Mouse (Mus musculus): ENCODE results near the gene Tspan31. TPM values are rescaled to one million over a fixed set of nuclear protein-coding genes. Genes with fewer than 3 reads are reported as not detected.

Gene Tspan31
- polyA plus RNA-seq, 1 experiment from 2014 or later, result 141 TPM

DNA sequence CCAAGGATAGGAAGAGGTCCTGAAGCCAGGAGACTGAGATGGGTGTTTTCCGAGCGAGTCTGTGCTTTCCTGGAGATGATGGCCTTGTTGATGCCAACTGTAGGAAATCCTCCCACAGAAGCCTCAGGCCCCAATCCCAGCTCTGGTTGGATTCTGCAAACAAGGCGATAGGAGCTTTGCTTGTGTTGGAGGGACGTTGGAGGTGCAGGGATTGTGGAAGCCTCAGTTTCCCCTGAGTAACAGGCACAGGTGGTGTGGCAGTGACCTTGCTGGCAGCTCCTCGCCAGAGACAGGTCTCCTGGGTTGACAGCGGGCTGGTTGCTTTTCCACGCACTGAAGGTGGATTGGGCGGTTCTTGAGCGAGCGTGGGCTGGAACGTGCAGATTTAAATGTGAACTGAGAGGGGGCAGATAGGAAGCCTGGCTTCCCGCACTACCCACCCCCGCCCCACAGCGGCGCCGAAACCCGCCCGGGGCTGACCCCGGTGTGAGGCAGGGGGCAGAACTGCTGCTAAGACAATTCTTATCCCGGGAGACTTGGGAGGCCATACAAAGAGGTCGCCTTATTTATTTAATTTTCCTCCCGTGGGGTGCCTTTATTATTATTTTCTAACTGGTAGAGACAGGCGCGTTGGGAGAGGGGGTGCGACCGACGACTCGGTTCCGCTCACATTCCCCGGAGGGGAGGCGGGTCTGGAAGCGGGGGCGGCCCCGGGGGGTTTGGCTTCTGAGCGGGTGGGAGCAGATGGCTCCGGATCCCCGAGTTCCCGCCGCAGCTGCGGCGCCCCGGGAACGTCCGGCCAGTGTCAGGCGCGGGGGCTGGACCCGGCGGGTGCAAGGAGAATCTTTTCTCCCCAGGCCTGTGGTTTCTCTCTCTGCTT lies 11.1 kb upstream of the Tspan31 start:
- peak overlapping the region; percentile 22 for H3K4me3 ChIP-seq (ENCODE audit: low read depth, low read length)
- no peak overlapping the region for H3K9ac ChIP-seq (replicated peaks; ENCODE audit: low read depth, low read length)
- no peaks in the 10 kb centered on the region for H3K36me3 ChIP-seq (ENCODE audit: control insufficient read depth, insufficient read depth, low read length)
- no peak for ATAC-seq (ENCODE audit: insufficient number of reproducible peaks, insufficient read depth, low FRiP score, low read depth)
- WGBS, result 4% methylated on average over 48 of the region's 48 CpGs
- H3K4me1 ChIP-seq (ENCODE audit: control insufficient read depth, insufficient read depth, low read length), result peaks cover 22% of the 10 kb centered on the region
- H3K9me3 ChIP-seq (ENCODE audit: control insufficient read depth, low read depth, low read length), result no peaks in the 10 kb centered on the region
- H3K27me3 ChIP-seq (ENCODE audit: control insufficient read depth, insufficient read depth, low read length), result peaks cover 40% of the 10 kb centered on the region
- no peak overlapping the region for H3K27ac ChIP-seq (ENCODE audit: low read length)
- H3K4me2 ChIP-seq (replicated peaks; ENCODE audit: low read depth, low read length), result peak overlapping the region; percentile 40

DNA sequence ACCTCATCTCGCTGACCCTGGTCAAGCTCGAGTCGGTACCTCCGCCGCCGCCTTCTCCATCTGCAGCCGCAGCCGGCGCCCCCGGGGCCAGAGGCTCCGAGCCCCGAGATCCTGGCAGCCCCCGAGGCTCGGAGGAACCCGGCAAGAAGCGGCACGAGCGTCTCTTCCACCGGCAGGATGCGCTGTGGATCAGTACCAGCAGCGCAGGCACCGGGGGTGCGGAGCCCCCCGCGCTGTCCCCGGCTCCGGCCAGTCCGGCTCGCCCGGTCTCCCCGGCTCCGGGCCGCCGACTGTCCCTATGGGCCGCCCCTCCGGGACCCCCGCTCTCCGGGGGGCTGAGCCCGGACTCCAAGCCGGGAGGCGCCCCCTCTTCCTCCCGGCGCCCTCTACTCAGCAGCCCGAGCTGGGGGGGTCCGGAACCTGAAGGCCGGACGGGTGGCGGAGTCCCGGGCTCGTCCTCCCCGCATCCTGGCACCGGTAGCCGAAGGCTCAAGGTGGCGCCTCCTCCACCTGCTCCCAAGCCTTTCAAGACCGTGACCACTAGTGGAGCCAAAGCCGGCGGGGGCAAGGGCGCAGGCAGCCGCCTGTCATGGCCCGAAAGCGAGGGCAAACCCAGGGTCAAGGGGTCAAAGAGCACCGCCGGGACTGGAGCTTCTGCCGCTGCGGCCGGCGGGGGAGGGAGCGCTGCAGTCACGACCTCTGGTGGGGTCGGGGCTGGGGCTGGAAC lies 9.8 kb upstream of the Tspan31 start:
- Histone ChIP-seq H3K27me3 (ENCODE audit: control insufficient read depth, insufficient read depth, low read length) (peaks cover 40% of the 10 kb centered on the region), H3K9me3 (ENCODE audit: control insufficient read depth, low read depth, low read length) (no peaks in the 10 kb centered on the region), H3K4me1 (ENCODE audit: control insufficient read depth, insufficient read depth, low read length) (peaks cover 22% of the 10 kb centered on the region), H3K36me3 (ENCODE audit: control insufficient read depth, insufficient read depth, low read length) (no peaks in the 10 kb centered on the region), H3K4me3 (ENCODE audit: low read depth, low read length) (peak overlapping the region; percentile 44), H3K9ac (replicated peaks; ENCODE audit: low read depth, low read length) (peak overlapping the region; percentile 19; the same call in 1 of the 2 replicates), H3K27ac (ENCODE audit: low read length) (no peak overlapping the region), H3K4me2 (replicated peaks; ENCODE audit: low read depth, low read length) (peak overlapping the region; percentile 97)
- WGBS, result 4% methylated on average over 52 of the region's 70 CpGs
- ATAC-seq (ENCODE audit: insufficient number of reproducible peaks, insufficient read depth, low FRiP score, low read depth), result no peak

DNA sequence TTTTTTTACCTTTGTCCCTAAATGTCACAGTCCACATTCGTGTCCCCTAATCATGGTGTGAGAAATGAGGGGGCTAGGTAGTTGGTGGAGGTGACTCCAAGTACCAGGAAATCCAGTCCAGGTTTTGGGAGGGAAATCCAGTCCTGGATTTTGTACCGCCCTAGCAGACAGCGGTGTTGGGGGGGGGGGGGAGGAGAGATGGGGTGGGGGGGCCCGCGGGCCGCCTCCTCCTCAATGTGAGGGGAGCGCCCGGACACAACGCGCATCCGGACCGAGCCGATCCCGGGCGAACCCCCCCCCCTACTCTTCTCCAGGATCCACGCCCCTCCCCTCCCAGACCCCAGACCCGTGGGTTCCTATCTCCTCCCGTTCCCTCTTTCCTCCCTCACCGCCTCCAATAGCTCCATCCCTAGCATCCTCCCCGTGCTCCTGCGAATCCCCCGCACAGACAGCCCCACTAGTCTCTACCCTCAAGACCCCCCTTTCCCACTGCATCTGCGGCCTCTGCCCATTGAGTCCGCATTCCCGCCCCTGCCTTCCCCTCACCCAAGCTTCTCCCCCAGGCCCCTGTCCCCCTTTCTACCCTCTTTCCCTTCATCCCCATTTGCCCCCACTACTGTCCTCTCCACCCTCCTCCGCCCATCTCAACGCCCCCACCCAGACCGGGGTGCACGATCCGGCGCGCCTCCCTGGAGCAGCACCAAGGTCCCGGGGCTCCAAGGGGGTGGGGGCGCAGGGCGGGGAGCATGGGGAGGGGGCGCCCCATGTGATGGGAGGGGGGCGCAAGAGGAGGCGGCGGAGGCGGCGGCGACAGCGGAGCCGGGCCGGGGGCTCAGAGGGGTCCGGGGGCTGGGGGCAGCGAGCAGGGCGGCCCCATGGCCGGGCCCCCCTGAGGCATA lies 8.9 kb upstream of the Tspan31 start:
- Histone ChIP-seq H3K27ac (ENCODE audit: low read length) (no peak overlapping the region), H3K27me3 (ENCODE audit: control insufficient read depth, insufficient read depth, low read length) (peaks cover 40% of the 10 kb centered on the region), H3K9me3 (ENCODE audit: control insufficient read depth, low read depth, low read length) (no peaks in the 10 kb centered on the region), H3K4me3 (ENCODE audit: low read depth, low read length) (peak overlapping the region; percentile 44), H3K9ac (replicated peaks; ENCODE audit: low read depth, low read length) (peak overlapping the region; percentile 19; the same call in 1 of the 2 replicates), H3K4me2 (replicated peaks; ENCODE audit: low read depth, low read length) (peak overlapping the region; percentile 97), H3K4me1 (ENCODE audit: control insufficient read depth, insufficient read depth, low read length) (peaks cover 22% of the 10 kb centered on the region), H3K36me3 (ENCODE audit: control insufficient read depth, insufficient read depth, low read length) (no peaks in the 10 kb centered on the region)
- 0 out of 2 replicates have a peak, but pooled peaks have one; percentile 35 for ATAC-seq (ENCODE audit: insufficient number of reproducible peaks, insufficient read depth, low FRiP score, low read depth)
- under 1% methylated on average over 30 of the region's 49 CpGs for WGBS

DNA sequence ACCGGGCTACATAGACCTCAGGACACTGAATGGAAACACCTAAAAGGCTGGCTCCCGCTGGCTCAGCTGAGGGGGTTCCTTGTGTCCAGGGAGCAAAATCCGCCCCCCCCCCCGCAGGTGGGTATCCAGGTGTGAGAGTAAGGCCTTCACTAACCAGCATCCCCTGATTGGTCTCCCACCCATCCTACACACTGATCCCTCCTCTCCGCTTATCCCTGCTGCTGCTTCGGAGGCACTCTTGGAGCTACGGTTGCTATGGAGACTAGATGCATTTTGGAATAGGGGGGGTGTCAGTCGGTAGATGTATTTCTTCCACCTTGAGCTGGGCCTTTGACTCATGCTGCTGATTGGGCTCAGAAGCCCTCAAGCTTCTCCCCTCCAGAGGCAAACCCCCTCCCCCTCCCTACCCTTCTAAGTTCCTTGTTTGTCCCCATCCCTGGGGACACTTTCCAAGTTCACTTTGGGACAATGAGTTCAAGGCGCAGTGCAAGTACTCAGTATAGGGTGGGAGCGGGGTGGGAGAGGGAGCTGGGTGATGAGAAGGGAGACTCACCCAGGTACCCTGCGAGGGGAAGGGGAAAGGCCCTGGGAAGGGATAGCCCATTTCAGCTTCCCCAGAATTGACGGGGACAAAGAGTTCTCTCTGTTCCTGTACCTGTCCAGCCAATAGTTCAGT lies 8.1 kb upstream of the Tspan31 start:
- H3K27me3 ChIP-seq (ENCODE audit: control insufficient read depth, insufficient read depth, low read length), result peaks cover 40% of the 10 kb centered on the region
- H3K36me3 ChIP-seq (ENCODE audit: control insufficient read depth, insufficient read depth, low read length), result no peaks in the 10 kb centered on the region
- H3K4me2 ChIP-seq (replicated peaks; ENCODE audit: low read depth, low read length), result peak overlapping the region; percentile 97
- H3K4me3 ChIP-seq (ENCODE audit: low read depth, low read length), result peak overlapping the region; percentile 44; the same call in 1 of the 2 replicates
- ATAC-seq (ENCODE audit: insufficient number of reproducible peaks, insufficient read depth, low FRiP score, low read depth), result no peak
- no peaks in the 10 kb centered on the region for H3K9me3 ChIP-seq (ENCODE audit: control insufficient read depth, low read depth, low read length)
- H3K9ac ChIP-seq (replicated peaks; ENCODE audit: low read depth, low read length), result no peak overlapping the region
- no peak overlapping the region for H3K27ac ChIP-seq (ENCODE audit: low read length)
- H3K4me1 ChIP-seq (ENCODE audit: control insufficient read depth, insufficient read depth, low read length), result peaks cover 22% of the 10 kb centered on the region
- 5% methylated on average over 12 of the region's 12 CpGs for WGBS

DNA sequence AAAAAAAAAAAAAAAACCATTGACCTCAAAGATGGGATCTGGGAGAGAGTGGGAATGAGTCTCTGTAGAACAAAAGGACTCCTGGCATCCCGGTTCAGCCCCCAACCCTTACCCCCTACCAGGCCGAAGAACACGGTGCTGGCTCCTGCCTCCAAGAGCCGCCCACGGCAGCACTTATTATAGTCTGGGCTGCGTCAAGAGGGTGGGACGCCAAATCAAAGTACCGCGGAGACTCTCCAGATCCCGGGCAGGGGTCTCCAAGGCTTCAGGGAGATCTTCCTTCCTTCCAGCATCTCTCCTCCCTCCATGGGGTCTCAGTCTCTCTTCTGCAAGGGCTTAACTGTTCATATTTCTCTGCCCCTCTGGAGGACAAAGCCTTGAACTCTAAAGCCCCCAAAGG lies 7.5 kb upstream of the Tspan31 start:
- WGBS, result 10% methylated on average over 10 of the region's 10 CpGs
- no peak overlapping the region for H3K9ac ChIP-seq (replicated peaks; ENCODE audit: low read depth, low read length)
- no peaks in the 10 kb centered on the region for H3K36me3 ChIP-seq (ENCODE audit: control insufficient read depth, insufficient read depth, low read length)
- H3K4me2 ChIP-seq (replicated peaks; ENCODE audit: low read depth, low read length), result no peak overlapping the region
- no peak for ATAC-seq (ENCODE audit: insufficient number of reproducible peaks, insufficient read depth, low FRiP score, low read depth)
- H3K27me3 ChIP-seq (ENCODE audit: control insufficient read depth, insufficient read depth, low read length), result peaks cover 35% of the 10 kb centered on the region
- no peak overlapping the region for H3K27ac ChIP-seq (ENCODE audit: low read length)
- peaks cover 22% of the 10 kb centered on the region for H3K4me1 ChIP-seq (ENCODE audit: control insufficient read depth, insufficient read depth, low read length)
- no peak overlapping the region for H3K4me3 ChIP-seq (ENCODE audit: low read depth, low read length)
- H3K9me3 ChIP-seq (ENCODE audit: control insufficient read depth, low read depth, low read length), result no peaks in the 10 kb centered on the region

DNA sequence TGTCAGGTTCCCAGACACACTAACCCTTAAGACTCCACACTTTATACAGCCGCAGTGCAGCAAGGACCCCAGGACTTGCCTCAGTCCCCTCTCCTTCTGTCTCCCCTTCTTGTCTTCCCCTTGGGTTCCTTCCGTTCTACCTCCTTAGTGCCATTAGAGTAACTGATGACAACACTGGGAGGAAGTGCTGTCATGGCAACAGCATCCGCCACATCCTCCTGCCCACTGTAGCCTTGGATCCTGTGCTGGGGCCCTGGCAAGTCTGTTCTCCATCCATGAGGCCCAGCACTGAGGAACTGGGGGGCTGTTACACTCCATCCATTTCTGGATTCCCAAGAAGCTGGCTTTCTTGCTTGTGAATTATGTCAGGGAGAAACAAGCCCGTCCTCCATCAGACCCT lies 6.0 kb upstream of the Tspan31 start:
- Histone ChIP-seq H3K9me3 (ENCODE audit: control insufficient read depth, low read depth, low read length) (no peaks in the 10 kb centered on the region), H3K27ac (ENCODE audit: low read length) (no peak overlapping the region), H3K9ac (replicated peaks; ENCODE audit: low read depth, low read length) (no peak overlapping the region), H3K4me3 (ENCODE audit: low read depth, low read length) (no peak overlapping the region), H3K27me3 (ENCODE audit: control insufficient read depth, insufficient read depth, low read length) (peaks cover 32% of the 10 kb centered on the region), H3K4me2 (replicated peaks; ENCODE audit: low read depth, low read length) (no peak overlapping the region), H3K4me1 (ENCODE audit: control insufficient read depth, insufficient read depth, low read length) (peaks cover 19% of the 10 kb centered on the region), H3K36me3 (ENCODE audit: control insufficient read depth, insufficient read depth, low read length) (no peaks in the 10 kb centered on the region)
- no peak for ATAC-seq (ENCODE audit: insufficient number of reproducible peaks, insufficient read depth, low FRiP score, low read depth)
- WGBS, result 41% methylated on average over 4 of the region's 4 CpGs

DNA sequence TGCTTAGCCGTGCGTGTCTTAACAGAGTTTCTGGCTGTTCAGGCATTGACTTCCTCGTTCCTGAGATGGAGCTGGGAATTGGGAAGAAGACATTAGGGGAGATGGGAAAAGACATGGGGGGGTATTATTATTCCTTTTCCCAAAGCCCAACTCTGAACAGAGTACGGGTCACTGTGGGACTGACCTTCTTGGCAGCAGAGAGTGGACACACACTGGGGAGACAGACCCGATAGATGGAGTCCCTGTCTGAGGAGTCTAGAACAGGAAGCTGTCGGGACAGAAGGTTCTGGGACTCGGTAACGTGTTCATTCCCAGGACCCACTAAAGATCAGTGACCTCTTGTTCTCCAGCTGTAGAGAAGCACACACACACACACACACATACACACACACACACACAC lies 5.6 kb upstream of the Tspan31 start:
- H3K27ac ChIP-seq (ENCODE audit: low read length), result no peak overlapping the region
- H3K4me2 ChIP-seq (replicated peaks; ENCODE audit: low read depth, low read length), result no peak overlapping the region
- ATAC-seq (ENCODE audit: insufficient number of reproducible peaks, insufficient read depth, low FRiP score, low read depth), result no peak
- H3K4me3 ChIP-seq (ENCODE audit: low read depth, low read length), result no peak overlapping the region
- no peaks in the 10 kb centered on the region for H3K9me3 ChIP-seq (ENCODE audit: control insufficient read depth, low read depth, low read length)
- H3K36me3 ChIP-seq (ENCODE audit: control insufficient read depth, insufficient read depth, low read length), result no peaks in the 10 kb centered on the region
- 67% methylated on average over 8 of the region's 8 CpGs for WGBS
- H3K9ac ChIP-seq (replicated peaks; ENCODE audit: low read depth, low read length), result no peak overlapping the region
- peaks cover 15% of the 10 kb centered on the region for H3K4me1 ChIP-seq (ENCODE audit: control insufficient read depth, insufficient read depth, low read length)
- peaks cover 28% of the 10 kb centered on the region for H3K27me3 ChIP-seq (ENCODE audit: control insufficient read depth, insufficient read depth, low read length)
